Mouse (Mus musculus): ENCODE data around the gene Cd207. TPM values are rescaled to one million over a fixed set of nuclear protein-coding genes. Genes with fewer than 3 reads are reported as not detected.

Gene Cd207
- polyA plus RNA-seq (2015; fragmentation: Nextera tagmentation; extraction: Ambion mirVana), result not detected in 2 replicates

GRCm38 (mm10) chr6:83677757-83678156, at the start of gene Cd207:
Gene Cd207, minus strand, starts transcription at chr6:83677857.
- Histone ChIP-seq H3K4me3 (ENCODE audit: low read length) (no peak within 1 kb of the TSS), H3K27ac (ENCODE audit: low read length) (no peak within 1 kb of the TSS), H3K9me3 (ENCODE audit: low read length) (no peaks in the 10 kb centered on the region), H3K36me3 (ENCODE audit: insufficient read depth, low read length) (no peaks in the 10 kb centered on the region), H3K9ac (replicated peaks; ENCODE audit: low read length) (no peak within 1 kb of the TSS), H3K4me1 (ENCODE audit: insufficient read depth, low read length) (no peaks in the 10 kb centered on the region), H3K4me2 (replicated peaks; ENCODE audit: low read depth, low read length) (no peak within 1 kb of the TSS), H3K27me3 (ENCODE audit: insufficient read depth, low read length) (peaks cover 7% of the 10 kb centered on the region; the same call in 1 of the 2 replicates)
- ATAC-seq (ENCODE audit: low FRiP score, low TSS enrichment), result no peak
- WGBS, result 73% methylated on average over 4 of the region's 4 CpGs

DNA sequence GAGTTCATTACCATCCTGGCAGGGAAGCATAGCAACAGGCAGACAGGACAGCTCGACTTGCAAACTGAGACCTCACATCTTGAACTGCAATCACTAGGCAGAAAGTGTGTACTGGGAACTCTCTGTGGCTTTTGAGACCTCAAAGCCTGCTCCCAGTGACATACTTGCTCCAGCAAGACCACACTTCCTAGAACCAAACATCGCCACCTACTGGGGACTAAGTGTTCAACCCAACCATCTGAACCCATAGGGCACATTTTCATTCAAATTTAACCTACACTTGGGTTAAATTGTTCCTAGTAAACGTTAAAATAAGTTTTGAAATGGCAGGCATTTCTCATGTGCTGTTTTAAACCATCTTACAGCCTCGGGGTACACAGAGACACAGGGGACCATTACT, 49.5 kb upstream of the Cd207 start:
- Histone ChIP-seq H3K9ac (replicated peaks; ENCODE audit: low read length) (no peak overlapping the region), H3K9me3 (ENCODE audit: low read length) (no peaks in the 10 kb centered on the region), H3K4me2 (replicated peaks; ENCODE audit: low read depth, low read length) (no peak overlapping the region), H3K4me3 (ENCODE audit: low read length) (no peak overlapping the region), H3K27ac (ENCODE audit: low read length) (no peak overlapping the region), H3K27me3 (ENCODE audit: insufficient read depth, low read length) (peaks cover 34% of the 10 kb centered on the region), H3K4me1 (ENCODE audit: insufficient read depth, low read length) (no peaks in the 10 kb centered on the region), H3K36me3 (ENCODE audit: insufficient read depth, low read length) (no peaks in the 10 kb centered on the region)
- WGBS, result 45% methylated on average over 4 of the region's 4 CpGs
- no peak for ATAC-seq (ENCODE audit: low FRiP score, low TSS enrichment)

DNA sequence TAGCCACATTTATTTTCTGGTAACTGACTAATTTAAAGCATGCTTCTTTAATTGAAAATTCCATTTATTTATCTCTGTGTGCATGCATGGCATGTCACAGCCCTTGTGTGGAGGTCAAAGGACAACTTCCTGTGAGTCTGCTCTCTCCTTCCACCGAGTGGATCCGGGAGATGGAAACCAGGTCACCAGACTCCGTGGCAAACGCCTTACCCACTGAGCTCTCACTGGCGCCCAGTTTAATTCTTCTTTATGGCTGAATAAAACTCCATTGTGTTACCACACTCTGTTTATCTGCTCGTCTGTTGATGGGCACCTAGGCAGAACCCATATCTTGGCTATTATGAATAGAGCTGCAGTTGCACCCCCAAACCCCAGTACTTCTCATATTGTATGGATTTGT, 44.9 kb upstream of the Cd207 start:
- WGBS, result 13% methylated on average over 6 of the region's 6 CpGs
- H3K27me3 ChIP-seq (ENCODE audit: insufficient read depth, low read length), result peaks cover 75% of the 10 kb centered on the region
- no peak for ATAC-seq (ENCODE audit: low FRiP score, low TSS enrichment)

DNA sequence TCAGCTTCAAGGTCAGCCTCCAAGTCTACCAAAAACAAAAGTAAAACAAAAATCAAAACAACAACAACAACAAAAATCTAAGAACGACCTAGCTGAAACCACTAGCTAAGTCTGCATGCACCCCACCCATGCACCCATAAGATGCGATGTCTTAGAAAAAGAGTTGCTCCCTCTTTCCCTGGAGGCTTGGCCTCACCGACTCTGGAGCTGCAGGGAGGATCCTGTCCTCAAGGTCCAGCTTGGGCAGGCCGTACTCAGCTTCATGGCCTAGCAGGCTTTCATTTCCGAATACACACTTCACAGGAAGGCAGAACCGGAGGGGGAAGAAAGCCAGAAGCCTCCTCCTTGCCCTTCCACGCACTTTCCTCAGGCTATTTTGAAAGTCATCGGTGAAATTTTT, 39.4 kb upstream of the Cd207 start:
- Histone ChIP-seq H3K4me3 (ENCODE audit: low read length) (no peak overlapping the region), H3K27me3 (ENCODE audit: insufficient read depth, low read length) (peaks cover 97% of the 10 kb centered on the region), H3K9me3 (ENCODE audit: low read length) (no peaks in the 10 kb centered on the region), H3K36me3 (ENCODE audit: insufficient read depth, low read length) (no peaks in the 10 kb centered on the region), H3K9ac (replicated peaks; ENCODE audit: low read length) (no peak overlapping the region), H3K27ac (ENCODE audit: low read length) (no peak overlapping the region), H3K4me1 (ENCODE audit: insufficient read depth, low read length) (peaks cover 2% of the 10 kb centered on the region; the same call in 1 of the 2 replicates), H3K4me2 (replicated peaks; ENCODE audit: low read depth, low read length) (no peak overlapping the region)
- under 1% methylated on average over 8 of the region's 8 CpGs for WGBS
- no peak for ATAC-seq (ENCODE audit: low FRiP score, low TSS enrichment)

More for the DNA sequence above, 44.9 kb upstream of the Cd207 start:
- no peak overlapping the region for H3K4me3 ChIP-seq (ENCODE audit: low read length)
- no peaks in the 10 kb centered on the region for H3K4me1 ChIP-seq (ENCODE audit: insufficient read depth, low read length)
- H3K9ac ChIP-seq (replicated peaks; ENCODE audit: low read length), result no peak overlapping the region
- H3K27ac ChIP-seq (ENCODE audit: low read length), result no peak overlapping the region
- H3K4me2 ChIP-seq (replicated peaks; ENCODE audit: low read depth, low read length), result no peak overlapping the region
- H3K9me3 ChIP-seq (ENCODE audit: low read length), result no peaks in the 10 kb centered on the region
- no peaks in the 10 kb centered on the region for H3K36me3 ChIP-seq (ENCODE audit: insufficient read depth, low read length)

GRCm38 (mm10) chr6:83715461-83716196, 38.0 kb upstream of the Cd207 start:
- no peak overlapping the region for H3K4me2 ChIP-seq (replicated peaks; ENCODE audit: low read depth, low read length)
- H3K27ac ChIP-seq (ENCODE audit: low read length), result no peak overlapping the region
- 0 out of 2 replicates have a peak overlapping the region, but pooled peaks have one; percentile 1 for H3K4me3 ChIP-seq (ENCODE audit: low read length)
- H3K9me3 ChIP-seq (ENCODE audit: low read length), result no peaks in the 10 kb centered on the region
- H3K36me3 ChIP-seq (ENCODE audit: insufficient read depth, low read length), result no peaks in the 10 kb centered on the region
- H3K27me3 ChIP-seq (ENCODE audit: insufficient read depth, low read length), result peaks cover 97% of the 10 kb centered on the region
- WGBS, result 2% methylated on average over 30 of the region's 30 CpGs
- no peak overlapping the region for H3K9ac ChIP-seq (replicated peaks; ENCODE audit: low read length)
- peaks cover 7% of the 10 kb centered on the region for H3K4me1 ChIP-seq (ENCODE audit: insufficient read depth, low read length)
- ATAC-seq (ENCODE audit: low FRiP score, low TSS enrichment), result no peak

GRCm38 (mm10) chr6:83714221-83715123, 36.8 kb upstream of the Cd207 start:
- H3K27ac ChIP-seq (ENCODE audit: low read length), result no peak overlapping the region
- H3K9ac ChIP-seq (replicated peaks; ENCODE audit: low read length), result no peak overlapping the region
- ATAC-seq (ENCODE audit: low FRiP score, low TSS enrichment), result no peak
- no peak overlapping the region for H3K4me3 ChIP-seq (ENCODE audit: low read length)
- H3K36me3 ChIP-seq (ENCODE audit: insufficient read depth, low read length), result no peaks in the 10 kb centered on the region
- H3K9me3 ChIP-seq (ENCODE audit: low read length), result no peaks in the 10 kb centered on the region
- peaks cover 12% of the 10 kb centered on the region for H3K4me1 ChIP-seq (ENCODE audit: insufficient read depth, low read length)
- peaks cover 98% of the 10 kb centered on the region for H3K27me3 ChIP-seq (ENCODE audit: insufficient read depth, low read length)
- under 1% methylated on average over 34 of the region's 34 CpGs for WGBS
- H3K4me2 ChIP-seq (replicated peaks; ENCODE audit: low read depth, low read length), result 0 out of 2 replicates have a peak overlapping the region, but pooled peaks have one; percentile 4

- H3K36me3 ChIP-seq (ENCODE audit: insufficient read depth, low read length), result no peaks in the 10 kb centered on the region
- H3K27me3 ChIP-seq (ENCODE audit: insufficient read depth, low read length), result peaks cover 99% of the 10 kb centered on the region
- no peak overlapping the region for H3K4me3 ChIP-seq (ENCODE audit: low read length)
- ATAC-seq (ENCODE audit: low FRiP score, low TSS enrichment), result no peak
- no peak overlapping the region for H3K27ac ChIP-seq (ENCODE audit: low read length)
- H3K9ac ChIP-seq (replicated peaks; ENCODE audit: low read length), result no peak overlapping the region
- no peak overlapping the region for H3K4me2 ChIP-seq (replicated peaks; ENCODE audit: low read depth, low read length)
- WGBS, result 3% methylated on average over 12 of the region's 12 CpGs
- H3K4me1 ChIP-seq (ENCODE audit: insufficient read depth, low read length), result peaks cover 12% of the 10 kb centered on the region
- H3K9me3 ChIP-seq (ENCODE audit: low read length), result no peaks in the 10 kb centered on the region
These were observed 35.8 kb upstream of the Cd207 start for GRCm38 (mm10) chr6:83713271-83714136.

GRCm38 (mm10) chr6:83711725-83712475, 34.2 kb upstream of the Cd207 start:
- H3K27ac ChIP-seq (ENCODE audit: low read length), result no peak overlapping the region
- H3K4me3 ChIP-seq (ENCODE audit: low read length), result peak overlapping the region; percentile 50
- no peak for ATAC-seq (ENCODE audit: low FRiP score, low TSS enrichment)
- H3K9ac ChIP-seq (replicated peaks; ENCODE audit: low read length), result no peak overlapping the region
- H3K36me3 ChIP-seq (ENCODE audit: insufficient read depth, low read length), result no peaks in the 10 kb centered on the region
- peaks cover 12% of the 10 kb centered on the region for H3K4me1 ChIP-seq (ENCODE audit: insufficient read depth, low read length)
- no peaks in the 10 kb centered on the region for H3K9me3 ChIP-seq (ENCODE audit: low read length)
- under 1% methylated on average over 45 of the region's 45 CpGs for WGBS
- peaks cover 99% of the 10 kb centered on the region for H3K27me3 ChIP-seq (ENCODE audit: insufficient read depth, low read length)
- peak overlapping the region; percentile 67 for H3K4me2 ChIP-seq (replicated peaks; ENCODE audit: low read depth, low read length)

Measured in kidney, embryonic 16.5 days (tissue).